Mouse (Mus musculus): ENCODE results near the gene Clic3. TPM values are rescaled to one million over a fixed set of nuclear protein-coding genes. Genes with fewer than 3 reads are reported as not detected.
"Not testable (repeated sequence)": the region's sequence is repeated elsewhere in the genome, so short reads cannot be mapped to it uniquely, and the experiment has no call there.

Clic3 gene
- 0.23 and 0.27 TPM in 2 replicates for total RNA-seq (2012; rRNA removed)
- polyA plus RNA-seq (2012; ENCODE audit: insufficient read depth in 1 of 2, insufficient read length in 2 of 2, low read depth in 1 of 2, low replicate concordance in 2 of 2, missing spikeins in 1 of 2), result under 1 TPM in 1 of 2 experiments, not detected in 1; 0.15 TPM

DNA sequence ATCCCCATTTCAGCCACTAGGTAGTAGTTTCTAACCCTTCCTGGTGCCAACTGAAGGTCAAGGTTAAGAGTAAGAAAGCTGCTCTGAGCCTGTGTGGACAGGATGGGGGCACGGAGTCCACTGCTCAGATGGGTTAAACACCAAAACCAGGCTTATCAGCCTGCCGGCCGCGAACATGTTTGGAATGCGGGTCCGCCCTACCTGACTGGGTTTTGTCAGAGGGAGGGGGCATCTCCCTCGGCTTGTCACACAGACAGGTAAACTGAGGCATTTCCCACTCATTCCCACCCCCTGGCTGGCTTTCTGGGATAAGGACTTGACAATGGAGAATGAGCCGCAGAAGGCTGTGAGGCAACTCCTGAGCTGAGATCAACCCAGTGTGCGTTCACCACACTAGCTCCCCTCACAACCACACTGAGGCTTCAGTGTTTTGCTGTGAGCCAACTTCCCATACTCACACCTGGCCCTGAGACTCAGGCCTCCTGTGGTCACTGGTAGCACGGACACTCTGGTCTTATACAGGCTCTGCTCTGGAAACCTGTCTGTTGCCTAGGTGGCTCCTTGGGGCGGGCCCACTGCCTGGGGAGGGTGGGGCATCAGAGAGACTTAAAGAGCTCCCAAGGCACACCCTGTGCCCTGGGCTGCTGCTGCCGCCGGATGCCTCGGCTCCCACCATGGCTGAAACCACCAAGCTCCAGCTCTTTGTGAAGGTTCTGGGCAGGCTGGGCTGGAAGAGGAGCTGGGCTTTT is at the start of gene Clic3:
Gene Clic3, plus strand, starts transcription at position 634 of the 749 bp plus-strand sequence.
- no peak within 1 kb of the TSS for H3K4me3 ChIP-seq (ENCODE audit: control insufficient read depth in 1 of 2, insufficient read depth in 1 of 2, low read depth in 2 of 2, low read length in 2 of 2)

GRCm38 (mm10) chr2:25408908-25409307 is 47.7 kb upstream of the Clic3 start:
- H3K36me3 ChIP-seq (ENCODE audit: control insufficient read depth in 1 of 2, insufficient read depth in 2 of 2, low read length in 2 of 2), result no peaks in the 10 kb centered on the region
- no peak for DNase-seq (ENCODE audit: low read depth, low spot score)
- H3K4me3 ChIP-seq (ENCODE audit: control insufficient read depth in 1 of 2, insufficient read depth in 1 of 2, low read depth in 2 of 2, low read length in 2 of 2), result no peak overlapping the region
- H3K9ac ChIP-seq (ENCODE audit: control insufficient read depth, low read depth, low read length, poor library complexity, severe bottlenecking), result no peak overlapping the region
- no peaks in the 10 kb centered on the region for H3K79me2 ChIP-seq (ENCODE audit: control insufficient read depth, insufficient read depth, low read length, poor library complexity)
- no peaks in the 10 kb centered on the region for H3K4me1 ChIP-seq (ENCODE audit: control insufficient read depth in 1 of 2, insufficient read depth in 2 of 2, low read length in 2 of 2)
- no peaks in the 10 kb centered on the region for H3K9me3 ChIP-seq (replicated peaks; ENCODE audit: insufficient read depth, low read length)
- no peak overlapping the region for H3K27ac ChIP-seq (ENCODE audit: control insufficient read depth, low read depth, low read length)
- H3K27me3 ChIP-seq (ENCODE audit: control insufficient read depth in 1 of 2, insufficient read depth in 2 of 2, low read length in 2 of 2), result peaks cover 0 to 1% of the 10 kb centered on the region in 2 experiments; a peak in 1 of 4 replicates
- no peak for TF ChIP-seq ZMIZ1 (IDR thresholded peaks at IDR 0.05; ENCODE audit: low read depth, low read length)

More for the DNA sequence above, at the start of gene Clic3:
- Histone ChIP-seq H3K27me3 (ENCODE audit: control insufficient read depth in 1 of 2, insufficient read depth in 2 of 2, low read length in 2 of 2) (no peaks in the 10 kb centered on the region), H3K9me3 (replicated peaks; ENCODE audit: insufficient read depth, low read length) (no peaks in the 10 kb centered on the region), H3K9ac (ENCODE audit: control insufficient read depth, low read depth, low read length, poor library complexity, severe bottlenecking) (no peak within 1 kb of the TSS), H3K27ac (ENCODE audit: control insufficient read depth, low read depth, low read length) (no peak within 1 kb of the TSS), H3K4me1 (ENCODE audit: control insufficient read depth in 1 of 2, insufficient read depth in 2 of 2, low read length in 2 of 2) (peaks cover 2 to 9% of the 10 kb centered on the region in 2 experiments; a peak in 3 of 4 replicates), H3K79me2 (ENCODE audit: control insufficient read depth, insufficient read depth, low read length, poor library complexity) (peaks cover 8% of the 10 kb centered on the region; the same call in 1 of the 2 replicates), H3K36me3 (ENCODE audit: control insufficient read depth in 1 of 2, insufficient read depth in 2 of 2, low read length in 2 of 2) (no peaks in the 10 kb centered on the region)
- DNase-seq (ENCODE audit: low read depth, low spot score), result no peak
- TF ChIP-seq POLR2AphosphoS5 (IDR thresholded peaks at IDR 0.05; ENCODE audit: borderline replicate concordance, low read depth, low read length), result no peak

- not testable (repeated sequence) for H3K9ac ChIP-seq (ENCODE audit: control insufficient read depth, low read depth, low read length, poor library complexity, severe bottlenecking); H3K4me3 ChIP-seq (ENCODE audit: control insufficient read depth in 1 of 2, insufficient read depth in 1 of 2, low read depth in 2 of 2, low read length in 2 of 2); H3K27me3 ChIP-seq (ENCODE audit: control insufficient read depth in 1 of 2, insufficient read depth in 2 of 2, low read length in 2 of 2); H3K36me3 ChIP-seq (ENCODE audit: control insufficient read depth in 1 of 2, insufficient read depth in 2 of 2, low read length in 2 of 2); H3K9me3 ChIP-seq (replicated peaks; ENCODE audit: insufficient read depth, low read length); H3K27ac ChIP-seq (ENCODE audit: control insufficient read depth, low read depth, low read length); H3K79me2 ChIP-seq (ENCODE audit: control insufficient read depth, insufficient read depth, low read length, poor library complexity); H3K4me1 ChIP-seq (ENCODE audit: control insufficient read depth in 1 of 2, insufficient read depth in 2 of 2, low read length in 2 of 2)
- DNase-seq (ENCODE audit: low read depth, low spot score), result peak; percentile 39
- peak in 2 of 3 experiments; percentile 19 to 50; a peak in 3 of 6 replicates for TF ChIP-seq CTCF (IDR thresholded peaks at IDR 0.05 in 2 of 3, conservative IDR thresholded peaks at IDR 0.05 in 1 of 3; ENCODE audit: control insufficient read depth in 1 of 3, insufficient read depth in 1 of 3, low read depth in 2 of 3, low read length in 3 of 3, poor library complexity in 1 of 3, severe bottlenecking in 1 of 3)
- peak; percentile 48 for TF ChIP-seq SMC3 (IDR thresholded peaks at IDR 0.05; ENCODE audit: low read depth, low read length)
- TF ChIP-seq MYC (IDR thresholded peaks at IDR 0.05; ENCODE audit: low read depth, low read length), result 0 out of 2 replicates have a peak, but pooled peaks have one; percentile 50
- peak; percentile 38 for TF ChIP-seq RAD21 (IDR thresholded peaks at IDR 0.05; ENCODE audit: low read depth, low read length)
Measured at GRCm38 (mm10) chr2:25413436-25413835, 43.2 kb upstream of the Clic3 start.

- Histone ChIP-seq H3K9me3 (replicated peaks; ENCODE audit: insufficient read depth, low read length) (no peaks in the 10 kb centered on the region), H3K36me3 (ENCODE audit: control insufficient read depth in 1 of 2, insufficient read depth in 2 of 2, low read length in 2 of 2) (peaks cover 0 to under 1% of the 10 kb centered on the region in 2 experiments; a peak in 2 of 4 replicates), H3K4me3 (ENCODE audit: control insufficient read depth in 1 of 2, insufficient read depth in 1 of 2, low read depth in 2 of 2, low read length in 2 of 2) (no peak overlapping the region), H3K4me1 (ENCODE audit: control insufficient read depth in 1 of 2, insufficient read depth in 2 of 2, low read length in 2 of 2) (peaks cover 1 to 4% of the 10 kb centered on the region in 2 experiments), H3K9ac (ENCODE audit: control insufficient read depth, low read depth, low read length, poor library complexity, severe bottlenecking) (no peak overlapping the region), H3K27ac (ENCODE audit: control insufficient read depth, low read depth, low read length) (no peak overlapping the region), H3K79me2 (ENCODE audit: control insufficient read depth, insufficient read depth, low read length, poor library complexity) (no peaks in the 10 kb centered on the region), H3K27me3 (ENCODE audit: control insufficient read depth in 1 of 2, insufficient read depth in 2 of 2, low read length in 2 of 2) (peaks cover 4 to 6% of the 10 kb centered on the region in 2 experiments)
- TF ChIP-seq SIN3A (IDR thresholded peaks at IDR 0.05; ENCODE audit: low read length), result no peak
- TF ChIP-seq CHD2 (IDR thresholded peaks at IDR 0.05; ENCODE audit: low read length), result no peak
- no peak for TF ChIP-seq KAT2A (conservative IDR thresholded peaks at IDR 0.05; ENCODE audit: low read depth, low read length)
- no peak for TF ChIP-seq ELF1 (IDR thresholded peaks at IDR 0.05; ENCODE audit: low read depth, low read length)
- TF ChIP-seq MYC (IDR thresholded peaks at IDR 0.05; ENCODE audit: low read depth, low read length), result no peak
- TF ChIP-seq E2F4 (IDR thresholded peaks at IDR 0.05; ENCODE audit: borderline replicate concordance, low read depth, low read length), result no peak
- no peak for TF ChIP-seq ETS1 (IDR thresholded peaks at IDR 0.05; ENCODE audit: low read depth, low read length)
- no peak for TF ChIP-seq POLR2A (IDR thresholded peaks at IDR 0.05; ENCODE audit: control insufficient read depth in 1 of 2, insufficient read depth in 1 of 2, low read depth in 1 of 2, low read length in 2 of 2, poor library complexity in 1 of 2)
- TF ChIP-seq NRF1 (IDR thresholded peaks at IDR 0.05; ENCODE audit: insufficient read depth, low read depth, low read length, poor library complexity, severe bottlenecking), result no peak
- no peak for TF ChIP-seq ZKSCAN1 (IDR thresholded peaks at IDR 0.05; ENCODE audit: low read depth, low read length)
- TF ChIP-seq RCOR1 (IDR thresholded peaks at IDR 0.05; ENCODE audit: low read depth, low read length), result no peak
- no peak for TF ChIP-seq MXI1 (IDR thresholded peaks at IDR 0.05; ENCODE audit: low read depth, low read length)
- TF ChIP-seq MEF2A (IDR thresholded peaks at IDR 0.05; ENCODE audit: extremely low read depth, insufficient replicate concordance, low read depth, low read length, poor library complexity, severe bottlenecking), result no peak
- no peak for DNase-seq (ENCODE audit: low read depth, low spot score)
Measured at GRCm38 (mm10) chr2:25417426-25417825, 39.2 kb upstream of the Clic3 start.
